Mouse (Mus musculus) brain, embryonic 14.5 days (tissue): ENCODE results near the gene Fadd.
A peak's percentile ranks its signal among the peaks of the same experiment; 100 is the strongest.

ENCODE experiments used
- CTCF ChIP-seq: fragments of 200-500 bp; IDR thresholded peaks from 2 replicates; pipeline ENCODE4 v1.5.1; 2012; ENCODE audit warnings: inconsistent platforms, mild to moderate bottlenecking, moderate library complexity, borderline replicate concordance; ENCODE audit not compliant: insufficient read depth, insufficient read length; ENCODE audit errors: extremely low read depth
- POLR2A ChIP-seq: fragments of 200-500 bp; IDR thresholded peaks from 2 replicates; pipeline ENCODE4 v1.6.1; 2012; ENCODE audit warnings: mild to moderate bottlenecking, inconsistent platforms, borderline replicate concordance; ENCODE audit not compliant: poor library complexity, insufficient read depth, insufficient read length, severe bottlenecking; ENCODE audit errors: extremely low read depth

- TF ChIP-seq POLR2A (no peak), CTCF (peak; percentile 95)
Measured at GRCm38 (mm10) chr7:144585648-144586047, 3.4 kb upstream of the Fadd start.
